Mouse (Mus musculus): ENCODE data around the gene Rraga. TPM values are rescaled to one million over a fixed set of nuclear protein-coding genes. Genes with fewer than 3 reads are reported as not detected.

Gene Rraga
- 62.8 and 77.0 TPM in 2 replicates for polyA plus RNA-seq (2015; fragmentation: Nextera tagmentation; extraction: Ambion mirVana)

DNA sequence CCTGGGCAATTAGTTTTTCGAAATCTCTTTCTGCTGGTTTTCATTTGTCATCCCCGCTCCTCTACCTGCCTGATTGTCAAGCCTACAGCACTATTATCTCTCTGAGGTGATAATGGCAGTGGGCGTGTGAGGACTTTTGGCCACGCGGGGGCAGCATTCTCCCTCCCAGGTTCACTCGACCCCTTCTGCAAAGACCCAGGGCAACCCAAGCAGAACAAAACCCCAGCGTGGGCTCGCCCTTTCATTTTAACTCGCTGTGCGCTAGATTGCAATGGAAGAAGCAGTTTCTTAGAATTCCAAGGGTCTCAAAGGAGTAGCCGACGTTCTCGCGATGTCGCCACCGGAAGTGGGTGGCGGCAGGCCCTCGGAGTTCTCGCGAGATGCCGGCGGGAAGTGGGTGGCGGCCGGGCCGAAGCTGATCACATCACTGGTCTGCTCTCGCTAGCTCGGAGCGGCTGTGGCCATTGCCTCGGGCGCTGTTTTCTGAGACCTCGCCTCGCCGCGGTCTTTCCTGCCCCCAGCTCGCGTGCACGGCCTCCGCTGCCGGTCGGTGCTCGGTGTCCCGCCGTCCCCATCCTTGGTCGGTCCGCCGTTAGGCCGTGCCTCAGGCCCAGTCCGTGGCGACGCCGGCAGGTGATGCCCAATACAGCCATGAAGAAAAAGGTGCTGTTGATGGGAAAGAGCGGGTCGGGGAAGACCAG, at the start of gene Rraga:
Gene Rraga (plus strand): TSS at position 386 of the 701 bp plus-strand sequence.

DNA sequence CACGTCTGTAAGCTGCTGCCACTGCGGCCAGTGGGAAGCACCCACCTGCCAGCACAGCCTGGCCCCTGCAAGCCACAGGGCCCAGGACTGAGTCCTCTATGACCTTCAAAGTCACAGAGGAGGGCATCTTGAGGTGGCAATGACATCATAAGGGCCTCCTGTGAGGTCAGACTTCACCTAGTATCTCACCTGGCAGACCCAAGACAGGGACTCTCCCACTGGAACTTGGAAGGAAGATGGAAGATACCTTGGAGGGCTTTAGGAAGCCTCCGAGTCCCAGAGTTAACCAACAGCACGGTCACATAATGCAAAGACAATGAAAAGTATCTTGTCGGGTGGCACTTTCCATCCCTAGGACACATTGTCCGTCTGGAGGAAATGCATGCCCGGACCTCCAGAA, 17.2 kb upstream of the Rraga start, which contains the start of gene Saxo1:
Gene Saxo1 (minus strand): TSS at position 101 of the 400 bp plus-strand sequence.

DNA sequence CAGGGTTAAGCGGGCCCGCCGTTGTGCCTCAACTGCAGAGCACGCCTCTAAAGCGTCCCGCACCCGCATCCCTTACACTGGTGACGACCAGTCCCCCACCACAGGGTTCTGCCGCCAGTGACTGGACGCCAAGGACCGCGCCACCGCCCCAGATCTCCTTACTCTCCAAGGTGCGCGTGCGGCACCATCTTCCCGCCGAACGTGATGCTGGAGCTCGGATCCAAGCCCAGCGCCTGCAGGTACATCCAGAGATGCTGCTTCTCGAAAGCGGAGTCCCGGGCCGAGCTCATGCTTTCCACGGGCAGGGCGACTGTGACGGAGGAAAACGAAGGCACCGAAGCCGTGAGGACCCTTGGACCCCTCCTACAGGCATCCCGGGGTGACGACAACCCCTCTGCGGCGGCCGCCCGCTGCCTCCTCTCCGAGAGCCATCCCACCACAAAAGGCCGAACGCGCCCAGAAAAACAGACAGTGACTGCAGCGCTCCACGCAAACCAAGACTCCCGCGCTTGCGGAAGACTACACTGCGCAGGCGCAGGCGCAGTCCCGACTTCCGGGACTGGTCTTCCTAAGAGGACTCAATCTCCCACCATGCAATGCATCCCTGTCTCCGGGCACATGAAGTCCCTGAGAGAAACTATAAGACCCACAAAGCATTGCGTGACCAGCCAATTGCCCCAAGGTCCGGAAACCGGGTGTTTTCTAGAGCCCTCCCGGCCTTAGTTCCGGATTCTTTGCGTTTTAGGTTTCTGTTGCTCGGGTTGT, 36.2 kb downstream of the Rraga start, which contains the start of gene Haus6:
Gene Haus6 (minus strand): TSS at position 532 of the 765 bp plus-strand sequence.

Other genes starting within 250 kb of the Rraga start
- gene Saxo1, start 17.3 kb upstream of the Rraga start, polyA plus RNA-seq (2015; fragmentation: Nextera tagmentation; extraction: Ambion mirVana) = not detected in 2 replicates
- gene Haus6, start 36.4 kb downstream of the Rraga start, polyA plus RNA-seq (2015; fragmentation: Nextera tagmentation; extraction: Ambion mirVana) = 6.1 and 6.2 TPM in 2 replicates
- 154 and 264 TPM in 2 replicates for gene Plin2, start 94.4 kb downstream of the Rraga start, polyA plus RNA-seq (2015; fragmentation: Nextera tagmentation; extraction: Ambion mirVana)
- gene Dennd4c, start 172.9 kb downstream of the Rraga start, polyA plus RNA-seq (2015; fragmentation: Nextera tagmentation; extraction: Ambion mirVana) = 3.2 and 7.7 TPM in 2 replicates